In genomic region chr7:63170063-63170787, GRCm38 (mm10) we compare ENCODE assay signal across 24 mouse cellular contexts. TPM values are rescaled to one million over a fixed set of nuclear protein-coding genes. Genes with fewer than 3 reads are reported as not detected.
DNase-seq lines count a peak whose midpoint lies in the region; ATAC-seq and TF ChIP-seq lines count a peak whose summit lies in the region.
"Had no signal": no experiment of that assay in that cellular context is flagged by ENCODE, and none has a peak within 500 bp of the region (broad histone marks: within the 10 kb centered on the region; RNA-seq: fewer than 3 reads in every experiment).

No protein-coding gene starts in this region.

- H3K4me2 ChIP-seq in forebrain, embryonic 14.5 days (ENCODE audit: low read length), result no peak overlapping the region
- H3K4me2 ChIP-seq in intestine, embryonic 15.5 days (replicated peaks), result no peak overlapping the region
- H3K4me2 ChIP-seq: embryonic facial prominence, embryonic 15.5 days; hindbrain, embryonic 14.5 days; limb, embryonic 12.5 days; midbrain, embryonic 13.5 days had no signal

- no peaks in the 10 kb centered on the region; the same call in none of the 2 replicates for H3K9me3 ChIP-seq in forebrain, embryonic 14.5 days (replicated peaks; ENCODE audit: control insufficient read depth, low read length)
- no peaks in the 10 kb centered on the region for H3K9me3 ChIP-seq in forebrain, embryonic 10.5 days
- H3K9me3 ChIP-seq in intestine, embryonic 15.5 days, result no peaks in the 10 kb centered on the region
- H3K9me3 ChIP-seq: embryonic facial prominence, embryonic 15.5 days; limb, embryonic 12.5 days; midbrain, embryonic 13.5 days had no signal

- ATAC-seq in forebrain, embryonic 14.5 days, result peak; percentile 97
- no peak for ATAC-seq in intestine, embryonic 15.5 days
- ATAC-seq: midbrain, embryonic 13.5 days had no signal

- no peak overlapping the region for H3K27ac ChIP-seq in forebrain, embryonic 14.5 days (ENCODE audit: low read depth, low read length)
- no peak overlapping the region for H3K27ac ChIP-seq in forebrain, embryonic 10.5 days
- peak overlapping the region; percentile 51; the same call in 1 of the 2 replicates for H3K27ac ChIP-seq in layer of hippocampus, adult 2 months
- no peak overlapping the region for H3K27ac ChIP-seq in intestine, embryonic 15.5 days
- H3K27ac ChIP-seq: embryonic facial prominence, embryonic 15.5 days; heart, adult 2 months; hindbrain, embryonic 14.5 days; limb, embryonic 12.5 days; liver, embryonic 14.5 days; midbrain, embryonic 13.5 days had no signal

- no peaks in the 10 kb centered on the region for H3K27me3 ChIP-seq in forebrain, embryonic 14.5 days (replicated peaks; ENCODE audit: control insufficient read depth, insufficient read depth, low read length)
- H3K27me3 ChIP-seq in forebrain, embryonic 10.5 days (ENCODE audit: poor library complexity, severe bottlenecking), result no peaks in the 10 kb centered on the region
- H3K27me3 ChIP-seq in intestine, embryonic 15.5 days (replicated peaks), result no peaks in the 10 kb centered on the region
- H3K27me3 ChIP-seq: embryonic facial prominence, embryonic 15.5 days; limb, embryonic 12.5 days; midbrain, embryonic 13.5 days had no signal

- H3K9ac ChIP-seq in forebrain, embryonic 14.5 days (ENCODE audit: low read length), result no peak overlapping the region
- H3K9ac ChIP-seq in intestine, embryonic 15.5 days, result no peak overlapping the region
- H3K9ac ChIP-seq: embryonic facial prominence, embryonic 15.5 days; hindbrain, embryonic 14.5 days; limb, embryonic 12.5 days; liver, embryonic 14.5 days; midbrain, embryonic 13.5 days had no signal

- DNase-seq in forebrain, embryonic 14.5 days (ENCODE audit: low spot score), result peak; percentile 87
- no peak for DNase-seq in forebrain, embryonic 10.5 days (ENCODE audit: extremely low spot score, low spot score)
- DNase-seq in layer of hippocampus, adult 2 months (ENCODE audit: low spot score in 2 of 2), result peak; percentile 38 to 48
- no peak for DNase-seq in layer of hippocampus, postnatal 10 days (ENCODE audit: low spot score in 2 of 2)
- peak; percentile 36 for DNase-seq in cerebellum, adult 9-10 months
- DNase-seq in layer of hippocampus, postnatal 36 days, result peak; percentile 20 to 40
- DNase-seq: adrenal gland, postnatal 36 days; B cell, adult 2 months; embryo, embryonic 11 days; gastrocnemius, postnatal 14 days; heart, adult 2 months; kidney, adult 2 months; kidney, postnatal 14 days; right cerebral cortex, adult 18-20 months; spleen, adult 18-20 months; thymus, adult 2 months had no signal

- no peak overlapping the region for H3K4me3 ChIP-seq in forebrain, embryonic 14.5 days (ENCODE audit: low read depth, low read length)
- H3K4me3 ChIP-seq in forebrain, embryonic 10.5 days, result no peak overlapping the region
- no peak overlapping the region for H3K4me3 ChIP-seq in layer of hippocampus, adult 2 months
- H3K4me3 ChIP-seq in intestine, embryonic 15.5 days (replicated peaks), result no peak overlapping the region
- H3K4me3 ChIP-seq: embryonic facial prominence, embryonic 15.5 days; heart, adult 2 months; limb, embryonic 12.5 days; midbrain, embryonic 13.5 days had no signal

- no peaks in the 10 kb centered on the region for H3K36me3 ChIP-seq in forebrain, embryonic 14.5 days (ENCODE audit: control insufficient read depth, insufficient read depth, low read length)
- H3K36me3 ChIP-seq in forebrain, embryonic 10.5 days (replicated peaks), result no peaks in the 10 kb centered on the region
- no peaks in the 10 kb centered on the region for H3K36me3 ChIP-seq in intestine, embryonic 15.5 days
- H3K36me3 ChIP-seq: embryonic facial prominence, embryonic 15.5 days; limb, embryonic 12.5 days; midbrain, embryonic 13.5 days had no signal

- TF ChIP-seq CTCF in layer of hippocampus, adult 2 months (conservative IDR thresholded peaks at IDR 0.05), result no peak

- 36% methylated on average over 3 of the region's 3 CpGs for WGBS in forebrain, embryonic 14.5 days
- 85% methylated on average over 3 of the region's 3 CpGs for WGBS in forebrain, embryonic 10.5 days
- 82% methylated on average over 3 of the region's 3 CpGs for WGBS in intestine, embryonic 15.5 days

- no peaks in the 10 kb centered on the region for H3K4me1 ChIP-seq in forebrain, embryonic 14.5 days (ENCODE audit: control insufficient read depth, insufficient read depth, low read length)
- no peaks in the 10 kb centered on the region for H3K4me1 ChIP-seq in forebrain, embryonic 10.5 days
- H3K4me1 ChIP-seq in intestine, embryonic 15.5 days (replicated peaks), result no peaks in the 10 kb centered on the region
- H3K4me1 ChIP-seq: embryonic facial prominence, embryonic 15.5 days; limb, embryonic 12.5 days; midbrain, embryonic 13.5 days had no signal

RNA-seq across cellular contexts. Expression of gene Chrna7, which starts 42.1 kb away (rescaled TPM):
- 3.7 and 5.2 TPM in 2 replicates for polyA plus RNA-seq in forebrain, embryonic 14.5 days (2014; fragmentation: Nextera tagmentation; extraction: Ambion mirVana)
- polyA plus RNA-seq in forebrain, embryonic 10.5 days (2016; fragmentation: Nextera tagmentation; extraction: Ambion mirVana), result 4.0 and 4.4 TPM in 2 replicates
- total RNA-seq in layer of hippocampus, adult 2 months (2021), result 10 to 100 TPM; 41.2 to 44.1 TPM
- total RNA-seq in layer of hippocampus, postnatal 10 days (2021), result 10 to 100 TPM; 43.2 to 45.9 TPM
- 10 to 100 TPM; 43.6 to 46.1 TPM for total RNA-seq in layer of hippocampus, postnatal 36 days (2021)
- 1.3 and 1.6 TPM in 2 replicates for polyA plus RNA-seq in intestine, embryonic 15.5 days (2015; fragmentation: Nextera tagmentation; extraction: Ambion mirVana)
- total RNA-seq: heart, adult 2 months; megakaryocyte progenitor cell, adult 5-6 weeks; neutrophil, adult 5-6 weeks had no signal

Comparison
In these comparisons a context has a peak if more than half of its experiments do, and no peak if none do; other contexts are left out.
1. DNase-seq: peak in forebrain, embryonic 14.5 days (single experiment), layer of hippocampus, adult 2 months (2 of 2), cerebellum, adult 9-10 months (single experiment) and layer of hippocampus, postnatal 36 days (2 of 2); none in forebrain, embryonic 10.5 days (single experiment) and layer of hippocampus, postnatal 10 days (0 of 2).